Mouse (Mus musculus) hindbrain, embryonic 11.5 days (tissue): Measurements from ENCODE around the gene Cryab. TPM values are rescaled to one million over a fixed set of nuclear protein-coding genes. Genes with fewer than 3 reads are reported as not detected.

Experiments
- ATAC-seq: fragments of 200-750 bp; cut with Nextera tagmentation; 2 replicates; pipeline ENCODE4 v1.8.0; 2017; ENCODE audit warnings: mild to moderate bottlenecking, moderate TSS enrichment, moderate library complexity; ENCODE audit not compliant: low FRiP score
- DNase-seq: peaks from one replicate; pipeline ENCODE4 v3.0.0-alpha.2; 2015; ENCODE audit warnings: low spot score
- H3K27ac ChIP-seq: fragments of 300-500 bp; sonication (generic); 2 replicates; pipeline ENCODE4 v1.5.1; 2014; ENCODE audit warnings: mild to moderate bottlenecking, low read depth, low read length
- H3K27me3 ChIP-seq: fragments of 300-500 bp; sonication (generic); 2 replicates; pipeline ENCODE4 v1.6.1; 2014; ENCODE audit warnings: mild to moderate bottlenecking, low read length, moderate library complexity, mixed read lengths; ENCODE audit not compliant: control insufficient read depth, insufficient read depth
- H3K36me3 ChIP-seq: fragments of 300-500 bp; sonication (generic); 2 replicates; pipeline ENCODE4 v1.6.1; 2014; ENCODE audit warnings: mild to moderate bottlenecking, low read length, moderate library complexity, mixed read lengths; ENCODE audit not compliant: control insufficient read depth, insufficient read depth
- H3K4me1 ChIP-seq: fragments of 300-500 bp; sonication (generic); replicated peaks from 2 replicates; pipeline ENCODE4 v1.6.1; 2014; ENCODE audit warnings: low read length, mixed read lengths; ENCODE audit not compliant: control insufficient read depth, insufficient read depth
- H3K4me2 ChIP-seq: fragments of 300-500 bp; sonication (generic); replicated peaks from 2 replicates; pipeline ENCODE4 v1.6.1; 2014; ENCODE audit warnings: mild to moderate bottlenecking, low read depth, low read length
- H3K4me3 ChIP-seq: fragments of 300-500 bp; sonication (generic); 2 replicates; pipeline ENCODE4 v1.5.1; 2014; ENCODE audit warnings: low read depth, low read length
- H3K9ac ChIP-seq: fragments of 300-500 bp; sonication (generic); 2 replicates; pipeline ENCODE4 v1.6.1; 2014; ENCODE audit warnings: low read depth, low read length
- H3K9me3 ChIP-seq: fragments of 300-500 bp; sonication (generic); 2 replicates; pipeline ENCODE4 v1.6.1; 2016; ENCODE audit warnings: low read length; ENCODE audit not compliant: control insufficient read depth
- WGBS: fragments of 180-500 bp; shearing (Covaris S2); extraction: QIAGEN DNeasy Blood & Tissue Kit; methylation state at CpG from one replicate; pipeline ENCODE4 v1.1.7; 2014; 5-methylcytosine and 5-hydroxymethylcytosine counted together
- polyA plus RNA-seq: library from polyadenylated mRNA; unstranded; fragments of >200 nt; fragmentation: Nextera tagmentation; extraction: Ambion mirVana; gene quantifications from 2 replicates; pipeline ENCODE4 v1.2.1, GENCODE M21; 2014

The Cryab gene
- polyA plus RNA-seq, 1 experiment from 2014 or later = 7.4 TPM

DNA sequence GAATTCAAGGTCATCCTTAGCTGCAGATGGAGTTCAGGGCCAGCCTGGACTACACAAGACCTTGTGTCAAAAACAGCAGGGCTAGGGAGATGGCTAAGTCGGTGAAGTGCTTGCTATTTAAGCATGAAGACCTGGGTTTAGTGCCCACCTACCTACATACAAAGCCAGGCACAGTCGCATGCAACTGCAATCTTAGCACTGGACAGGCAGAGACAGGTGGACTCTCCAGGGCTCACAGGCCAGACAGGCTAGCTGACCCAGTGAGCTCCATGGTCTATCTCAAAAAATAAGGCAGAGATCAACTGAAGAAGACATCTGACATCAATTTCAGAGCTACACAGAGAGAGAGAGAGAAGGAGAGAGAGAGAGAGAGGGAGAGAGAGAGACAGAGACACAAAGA is 27.0 kb upstream of the Cryab start:
- no peak for DNase-seq
- ATAC-seq = no peak
- WGBS = 88% methylated on average over 2 of the region's 2 CpGs
- no peak overlapping the region for H3K4me3 ChIP-seq
- no peak overlapping the region for H3K4me2 ChIP-seq
- no peaks in the 10 kb centered on the region for H3K9me3 ChIP-seq
- H3K9ac ChIP-seq = no peak overlapping the region
- H3K36me3 ChIP-seq = no peaks in the 10 kb centered on the region
- no peak overlapping the region for H3K27ac ChIP-seq
- no peaks in the 10 kb centered on the region for H3K4me1 ChIP-seq
- H3K27me3 ChIP-seq = no peaks in the 10 kb centered on the region

DNA sequence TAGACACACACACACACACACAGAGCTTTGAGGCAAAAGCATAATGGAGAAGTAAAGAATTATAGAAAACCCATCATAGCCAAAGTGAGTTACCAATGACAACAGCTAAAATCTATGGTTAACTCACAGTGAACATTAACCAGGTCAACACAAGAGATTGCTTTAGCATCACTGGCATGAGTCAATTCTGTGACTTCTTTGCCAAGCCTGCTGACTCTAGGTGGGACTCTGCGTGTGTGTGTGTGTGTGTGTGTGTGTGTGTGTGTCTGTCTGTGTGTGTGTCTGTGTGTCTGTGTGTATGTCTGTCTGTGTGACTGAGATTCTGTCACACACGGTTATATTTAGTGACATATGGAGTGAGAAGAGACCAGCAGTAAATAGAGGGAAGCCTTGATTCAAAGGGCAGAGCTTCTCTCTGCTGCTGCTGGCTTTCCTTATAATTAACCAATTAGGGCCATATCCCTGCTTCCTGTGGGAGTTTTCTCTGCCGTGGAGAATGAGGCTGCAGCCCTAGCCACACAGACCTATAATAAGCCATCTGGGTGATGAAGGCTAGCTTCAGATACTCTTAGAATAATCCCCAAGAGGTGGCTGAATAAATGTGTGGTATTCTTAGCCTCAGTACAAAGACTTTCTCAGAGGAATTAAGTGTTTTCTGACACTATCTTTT is 26.3 kb upstream of the Cryab start:
- Histone ChIP-seq H3K36me3 (no peaks in the 10 kb centered on the region), H3K9me3 (no peaks in the 10 kb centered on the region), H3K27ac (no peak overlapping the region), H3K4me2 (no peak overlapping the region), H3K4me1 (no peaks in the 10 kb centered on the region), H3K9ac (no peak overlapping the region), H3K27me3 (no peaks in the 10 kb centered on the region), H3K4me3 (no peak overlapping the region)
- 47% methylated on average over 3 of the region's 3 CpGs for WGBS
- DNase-seq (no peak), ATAC-seq (no peak)

DNA sequence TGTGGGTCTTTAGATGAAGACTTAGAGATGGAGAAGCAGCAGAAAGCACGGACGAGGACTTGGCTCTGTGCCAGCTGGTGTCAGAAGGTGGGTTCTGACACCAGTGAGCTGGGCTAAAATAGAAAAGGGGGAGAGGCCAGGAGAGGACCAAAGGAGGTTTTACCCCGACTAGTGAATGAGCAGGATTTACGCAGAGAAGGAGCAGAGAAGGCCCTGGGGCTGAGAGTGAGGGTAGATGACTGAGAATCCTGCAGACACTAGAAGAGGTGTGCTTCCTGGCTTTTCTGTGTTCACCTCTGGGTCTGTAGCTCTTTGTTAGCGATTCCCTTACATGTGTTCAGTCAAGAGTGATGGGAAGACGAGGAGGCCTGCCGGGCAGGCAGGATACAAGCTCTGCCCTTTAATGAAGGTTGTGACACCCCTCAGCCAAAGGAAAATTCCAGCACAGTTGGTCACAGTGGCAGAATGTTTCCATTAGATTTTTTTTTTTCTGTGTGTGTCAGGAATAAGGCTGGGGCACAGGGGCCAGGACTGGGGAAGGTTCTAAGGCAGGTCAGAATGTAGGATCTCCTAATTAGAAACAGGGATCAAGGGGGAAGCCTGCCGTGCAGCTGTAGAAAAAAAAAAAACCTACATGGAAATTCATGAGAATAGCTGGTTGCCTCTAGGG is 25.1 kb upstream of the Cryab start:
- no peaks in the 10 kb centered on the region for H3K4me1 ChIP-seq
- H3K9me3 ChIP-seq = no peaks in the 10 kb centered on the region
- H3K9ac ChIP-seq = peak overlapping the region; percentile 79
- DNase-seq = peak; percentile 31
- no peaks in the 10 kb centered on the region for H3K36me3 ChIP-seq
- H3K27me3 ChIP-seq = no peaks in the 10 kb centered on the region
- WGBS = 37% methylated on average over 8 of the region's 8 CpGs
- H3K4me2 ChIP-seq = peak overlapping the region; percentile 74
- peak overlapping the region; percentile 85 for H3K27ac ChIP-seq
- H3K4me3 ChIP-seq = peak overlapping the region; percentile 51
- ATAC-seq = no peak

DNA sequence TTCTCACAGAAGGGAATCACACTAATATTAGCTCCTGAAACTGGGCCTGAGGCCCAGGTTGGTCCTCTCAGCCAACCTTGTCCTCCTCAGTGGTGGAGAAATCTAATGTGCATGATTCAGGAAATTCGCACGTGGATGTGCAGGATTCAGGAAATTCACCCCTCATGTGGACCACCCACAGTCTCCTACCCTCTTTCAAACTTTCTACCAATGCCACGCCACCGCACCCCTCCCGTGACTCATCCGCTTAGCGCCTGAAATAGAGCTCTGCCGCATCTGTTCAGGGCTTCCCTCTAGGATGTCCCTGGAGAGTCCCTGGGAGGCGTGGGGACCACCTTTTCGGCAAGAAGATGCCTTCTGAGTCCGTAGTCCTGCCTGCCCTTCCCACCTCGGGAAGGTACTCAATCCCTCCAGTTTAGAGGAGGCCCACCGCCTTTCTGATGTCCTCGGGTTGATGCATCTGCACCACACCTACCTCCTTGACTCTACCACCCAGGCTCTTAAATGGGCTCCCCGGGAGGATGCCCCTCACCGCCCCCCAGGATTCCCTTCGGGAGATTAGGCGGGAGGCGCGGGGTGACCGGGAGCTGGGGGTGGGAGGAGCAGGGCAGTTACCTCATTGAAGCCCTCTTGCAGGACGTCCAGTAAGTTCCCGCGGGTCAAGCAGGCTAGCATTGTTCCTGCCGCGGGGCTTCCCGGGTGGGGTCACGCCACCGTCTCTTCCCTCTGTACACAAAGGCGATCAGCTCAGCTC is 23.8 kb upstream of the Cryab start:
- H3K4me1 ChIP-seq = no peaks in the 10 kb centered on the region
- H3K27me3 ChIP-seq = no peaks in the 10 kb centered on the region
- DNase-seq = peak; percentile 63
- peak overlapping the region; percentile 51 for H3K4me3 ChIP-seq
- H3K27ac ChIP-seq = peak overlapping the region; percentile 85
- H3K4me2 ChIP-seq = peak overlapping the region; percentile 74
- H3K9me3 ChIP-seq = no peaks in the 10 kb centered on the region
- H3K9ac ChIP-seq = peak overlapping the region; percentile 79
- 4% methylated on average over 30 of the region's 30 CpGs for WGBS
- no peak for ATAC-seq
- H3K36me3 ChIP-seq = no peaks in the 10 kb centered on the region

DNA sequence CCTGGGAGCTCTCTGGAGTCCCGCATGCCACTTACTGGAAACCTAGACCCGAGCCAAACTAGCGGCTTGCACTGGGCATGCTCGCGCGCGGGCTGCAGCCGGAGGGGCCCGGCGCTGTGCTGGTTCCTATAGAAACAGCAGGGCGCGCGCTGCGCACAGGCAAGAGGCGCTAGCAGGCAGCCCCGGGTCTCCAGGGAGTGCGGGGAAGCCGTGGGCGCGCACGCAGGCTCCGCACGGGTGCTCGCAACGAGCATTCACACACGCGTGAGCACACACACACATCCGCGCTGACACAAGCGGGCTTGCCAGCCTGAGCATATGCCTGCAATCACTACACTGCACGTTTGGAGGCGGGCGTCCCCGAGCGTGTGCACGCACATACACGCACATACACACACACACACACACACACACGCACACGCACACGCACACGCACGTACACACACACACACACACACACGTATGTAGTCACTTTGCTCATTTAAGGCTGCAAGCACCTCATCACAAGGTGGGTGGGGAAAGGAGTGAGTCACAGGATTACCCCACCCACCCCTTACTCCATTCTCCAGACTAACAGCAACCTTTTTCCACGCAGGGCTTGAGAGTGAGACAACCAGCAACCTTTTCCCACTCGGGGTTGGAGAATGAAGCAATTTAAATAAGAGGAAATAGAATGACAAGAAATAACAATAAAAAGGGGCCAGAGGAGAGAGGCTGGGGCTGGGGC is 23.0 kb upstream of the Cryab start:
- ATAC-seq = peak; percentile 92
- Histone ChIP-seq H3K36me3 (no peaks in the 10 kb centered on the region), H3K9me3 (no peaks in the 10 kb centered on the region), H3K9ac (peak overlapping the region; percentile 79), H3K4me1 (0 out of 2 replicates have a peak, but pooled peaks cover 4% of the 10 kb centered on the region), H3K4me2 (peak overlapping the region; percentile 74), H3K27ac (peak overlapping the region; percentile 85), H3K27me3 (no peaks in the 10 kb centered on the region), H3K4me3 (peak overlapping the region; percentile 51)
- WGBS = under 1% methylated on average over 45 of the region's 45 CpGs
- DNase-seq = peak; percentile 89

DNA sequence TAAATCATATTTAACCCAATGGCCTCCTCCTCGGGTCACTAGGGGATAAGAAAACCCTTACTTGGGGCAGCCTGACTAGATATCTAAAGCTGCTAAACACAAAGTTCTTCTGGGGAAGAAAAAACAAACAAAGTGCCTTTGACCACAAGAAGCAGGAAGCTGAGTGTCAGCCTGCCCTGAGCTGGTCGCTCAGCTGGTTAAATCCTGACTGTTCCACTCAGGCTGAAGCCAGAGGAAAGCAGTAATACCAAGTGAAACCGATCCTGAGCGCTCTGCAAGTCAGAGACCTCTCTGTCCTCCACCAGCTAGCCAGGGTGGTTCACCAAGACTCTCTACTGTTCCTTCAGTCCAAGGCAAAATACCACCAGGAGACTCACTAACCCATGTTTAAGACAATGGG is 21.5 kb upstream of the Cryab start:
- no peak for ATAC-seq
- Histone ChIP-seq H3K9ac (no peak overlapping the region), H3K4me2 (no peak overlapping the region), H3K9me3 (no peaks in the 10 kb centered on the region), H3K27ac (no peak overlapping the region), H3K4me1 (0 out of 2 replicates have a peak, but pooled peaks cover 7% of the 10 kb centered on the region), H3K27me3 (no peaks in the 10 kb centered on the region), H3K36me3 (no peaks in the 10 kb centered on the region), H3K4me3 (no peak overlapping the region)
- no peak for DNase-seq
- 57% methylated on average over 4 of the region's 4 CpGs for WGBS

DNA sequence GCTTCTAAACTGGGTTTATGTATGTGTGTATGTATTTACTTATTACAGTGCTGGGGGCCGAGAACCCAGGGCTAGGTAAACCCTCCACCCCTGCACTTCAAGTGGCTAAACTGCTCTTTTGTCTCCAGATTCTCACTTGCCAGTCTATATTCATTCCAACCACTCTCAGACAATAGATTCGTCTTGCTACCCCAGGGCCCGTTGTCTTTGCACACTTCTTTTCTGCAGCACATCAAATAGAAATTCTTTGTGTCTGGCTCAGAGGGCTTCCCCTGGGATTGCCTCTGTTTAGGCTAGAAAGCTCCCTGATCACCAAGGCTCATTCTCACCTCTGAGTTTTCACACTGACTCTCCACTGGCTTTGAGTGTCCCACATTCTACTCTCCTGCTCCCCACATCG is 18.6 kb upstream of the Cryab start:
- Histone ChIP-seq H3K4me3 (no peak overlapping the region), H3K9me3 (no peaks in the 10 kb centered on the region), H3K27me3 (no peaks in the 10 kb centered on the region), H3K9ac (no peak overlapping the region; the same call in 1 of the 2 replicates), H3K4me2 (no peak overlapping the region), H3K27ac (peak overlapping the region; percentile 47), H3K36me3 (no peaks in the 10 kb centered on the region), H3K4me1 (0 out of 2 replicates have a peak, but pooled peaks cover 7% of the 10 kb centered on the region)
- DNase-seq (peak; percentile 54), ATAC-seq (no peak)
- WGBS = 11% methylated on average over 4 of the region's 4 CpGs

DNA sequence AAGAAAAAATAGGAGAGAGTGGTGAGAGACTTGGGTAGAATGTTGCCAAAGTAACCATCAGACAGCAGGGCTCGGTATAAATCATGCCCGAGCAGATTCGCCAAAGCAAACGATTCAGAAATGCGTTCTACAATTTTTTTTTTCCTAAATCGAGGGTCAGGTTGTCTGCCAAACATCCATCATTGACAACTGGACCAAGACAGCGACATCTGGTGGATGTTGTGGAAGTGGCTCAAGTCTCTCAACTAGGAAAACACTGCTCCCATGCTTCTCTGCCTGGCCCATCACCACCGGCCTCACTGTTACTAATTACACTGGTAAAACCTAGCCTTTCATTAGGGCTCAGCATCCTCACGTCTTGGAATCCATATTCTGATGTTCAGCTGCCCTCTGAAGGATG is 16.1 kb upstream of the Cryab start:
- no peak overlapping the region for H3K27ac ChIP-seq
- no peak for ATAC-seq
- H3K27me3 ChIP-seq = no peaks in the 10 kb centered on the region
- 0 out of 2 replicates have a peak, but pooled peaks cover 7% of the 10 kb centered on the region for H3K4me1 ChIP-seq
- no peaks in the 10 kb centered on the region for H3K36me3 ChIP-seq
- DNase-seq = peak; percentile 77
- no peak overlapping the region for H3K4me3 ChIP-seq
- no peak overlapping the region for H3K4me2 ChIP-seq
- 8% methylated on average over 9 of the region's 9 CpGs for WGBS
- H3K9ac ChIP-seq = no peak overlapping the region
- H3K9me3 ChIP-seq = no peaks in the 10 kb centered on the region
